Mouse (Mus musculus) lung, embryonic 16.5 days (tissue): ENCODE measurements around the gene Prph. TPM values are rescaled to one million over a fixed set of nuclear protein-coding genes. Genes with fewer than 3 reads are reported as not detected.

Experiments used
- ATAC-seq: fragments of 200-750 bp; cut with Nextera tagmentation; 2 replicates; pipeline ENCODE4 v1.8.0; 2017; ENCODE audit warnings: low read depth, mild to moderate bottlenecking, moderate library complexity
- H3K27ac ChIP-seq: fragments of 300-500 bp; sonication (generic); 2 replicates; pipeline ENCODE4 v1.5.1; 2014; ENCODE audit warnings: mild to moderate bottlenecking, control low read depth, low read length
- H3K27me3 ChIP-seq: fragments of 300-500 bp; sonication (generic); 2 replicates; pipeline ENCODE4 v1.6.1; 2014; ENCODE audit warnings: low read depth, low read length, mixed read lengths; ENCODE audit not compliant: control insufficient read depth, insufficient read depth
- H3K36me3 ChIP-seq: fragments of 300-500 bp; sonication (generic); 2 replicates; pipeline ENCODE4 v1.6.1; 2014; ENCODE audit warnings: low read length; ENCODE audit not compliant: control insufficient read depth, insufficient read depth
- H3K4me1 ChIP-seq: fragments of 300-500 bp; sonication (generic); replicated peaks from 2 replicates; pipeline ENCODE4 v1.6.1; 2014; ENCODE audit warnings: low read length, mixed read lengths; ENCODE audit not compliant: control insufficient read depth, insufficient read depth
- H3K4me2 ChIP-seq: fragments of 300-500 bp; sonication (generic); 2 replicates; pipeline ENCODE4 v1.6.1; 2014; ENCODE audit warnings: low read depth, low read length, control low read depth
- H3K4me3 ChIP-seq: fragments of 300-500 bp; sonication (generic); 2 replicates; pipeline ENCODE4 v1.5.1; 2014; ENCODE audit warnings: mild to moderate bottlenecking, low read length, control low read depth
- H3K9ac ChIP-seq: fragments of 300-500 bp; sonication (generic); 2 replicates; pipeline ENCODE4 v1.6.1; 2014; ENCODE audit warnings: low read length, control low read depth
- H3K9me3 ChIP-seq: fragments of 300-500 bp; sonication (generic); 2 replicates; pipeline ENCODE4 v1.6.1; 2016; ENCODE audit warnings: low read length; ENCODE audit not compliant: control insufficient read depth
- WGBS: fragments of 180-500 bp; shearing (Covaris S2); extraction: QIAGEN DNeasy Blood & Tissue Kit; methylation state at CpG from one replicate; pipeline ENCODE4 v1.1.7; 2014; 5-methylcytosine and 5-hydroxymethylcytosine counted together
- polyA plus RNA-seq: library from polyadenylated mRNA; unstranded; fragments of >200 nt; fragmentation: Nextera tagmentation; extraction: Ambion mirVana; gene quantifications from 2 replicates; pipeline ENCODE4 v1.2.1, GENCODE M21; 2015

The Prph gene
- polyA plus RNA-seq, 1 experiment from 2014 or later = 3.9 TPM

GRCm38 (mm10) chr15:99089069-99089468 lies 34.1 kb downstream of the Prph start:
- 13% methylated on average over 14 of the region's 14 CpGs for WGBS
- ATAC-seq = no peak
- Histone ChIP-seq H3K36me3 (no peaks in the 10 kb centered on the region), H3K27me3 (peaks cover 88% of the 10 kb centered on the region), H3K9me3 (no peaks in the 10 kb centered on the region), H3K27ac (no peak overlapping the region), H3K4me2 (no peak overlapping the region; the same call in 1 of the 2 replicates), H3K9ac (no peak overlapping the region), H3K4me3 (no peak overlapping the region), H3K4me1 (peaks cover 14% of the 10 kb centered on the region)

GRCm38 (mm10) chr15:99092870-99093269 lies 37.9 kb downstream of the Prph start, which contains the start of gene Dnajc22:
Dnajc22 (plus strand) TSS chr15:99093170.
- Histone ChIP-seq H3K9me3 (no peaks in the 10 kb centered on the region), H3K9ac (peak within 1 kb of the TSS; percentile 61), H3K4me2 (peak within 1 kb of the TSS; percentile 86), H3K4me1 (peaks cover 30% of the 10 kb centered on the region), H3K27me3 (peaks cover 93% of the 10 kb centered on the region), H3K4me3 (peak within 1 kb of the TSS; percentile 48), H3K27ac (no peak within 1 kb of the TSS), H3K36me3 (no peaks in the 10 kb centered on the region)
- ATAC-seq = no peak
- 43% methylated on average over 8 of the region's 8 CpGs for WGBS

- no peak overlapping the region for H3K27ac ChIP-seq
- H3K27me3 ChIP-seq = peaks cover 93% of the 10 kb centered on the region
- peak overlapping the region; percentile 86 for H3K4me2 ChIP-seq
- peaks cover 34% of the 10 kb centered on the region for H3K4me1 ChIP-seq
- H3K9ac ChIP-seq = peak overlapping the region; percentile 61
- peak overlapping the region; percentile 48 for H3K4me3 ChIP-seq
- peak; percentile 32; the same call in 1 of the 2 replicates for ATAC-seq
- no peaks in the 10 kb centered on the region for H3K36me3 ChIP-seq
- WGBS = 2% methylated on average over 56 of the region's 56 CpGs
- no peaks in the 10 kb centered on the region for H3K9me3 ChIP-seq
Observed at GRCm38 (mm10) chr15:99093291-99094258, 38.6 kb downstream of the Prph start.

GRCm38 (mm10) chr15:99094631-99095270 lies 39.8 kb downstream of the Prph start:
- Histone ChIP-seq H3K27me3 (peaks cover 91% of the 10 kb centered on the region), H3K9ac (no peak overlapping the region), H3K36me3 (no peaks in the 10 kb centered on the region), H3K4me3 (0 out of 2 replicates have a peak overlapping the region, but pooled peaks have one; percentile 1), H3K4me1 (peaks cover 39% of the 10 kb centered on the region), H3K4me2 (peak overlapping the region; percentile 4; the same call in 1 of the 2 replicates), H3K9me3 (no peaks in the 10 kb centered on the region), H3K27ac (no peak overlapping the region)
- ATAC-seq = 0 out of 2 replicates have a peak, but pooled peaks have one; percentile 20
- WGBS = under 1% methylated on average over 19 of the region's 27 CpGs

- no peak for ATAC-seq
- no peaks in the 10 kb centered on the region for H3K36me3 ChIP-seq
- no peak overlapping the region for H3K4me3 ChIP-seq
- H3K9me3 ChIP-seq = no peaks in the 10 kb centered on the region
- whole genome bisulfite sequencing = 7% methylated on average over 6 of the region's 6 CpGs
- no peak overlapping the region for H3K4me2 ChIP-seq
- peaks cover 39% of the 10 kb centered on the region for H3K4me1 ChIP-seq
- no peak overlapping the region for H3K9ac ChIP-seq
- H3K27ac ChIP-seq = no peak overlapping the region
- H3K27me3 ChIP-seq = peaks cover 85% of the 10 kb centered on the region
Observed at GRCm38 (mm10) chr15:99095356-99095755, 40.4 kb downstream of the Prph start.

GRCm38 (mm10) chr15:99096061-99096793 lies 41.3 kb downstream of the Prph start:
- Histone ChIP-seq H3K36me3 (no peaks in the 10 kb centered on the region), H3K4me3 (peak overlapping the region; percentile 43), H3K9ac (no peak overlapping the region), H3K4me2 (peak overlapping the region; percentile 67), H3K4me1 (peaks cover 39% of the 10 kb centered on the region), H3K27me3 (peaks cover 77% of the 10 kb centered on the region), H3K27ac (no peak overlapping the region), H3K9me3 (no peaks in the 10 kb centered on the region)
- ATAC-seq = no peak
- WGBS = 5% methylated on average over 24 of the region's 24 CpGs

GRCm38 (mm10) chr15:99096831-99097500 lies 42.0 kb downstream of the Prph start:
- 0% methylated on average over 45 of the region's 58 CpGs for WGBS
- Histone ChIP-seq H3K4me2 (peak overlapping the region; percentile 67), H3K9me3 (no peaks in the 10 kb centered on the region), H3K4me1 (peaks cover 39% of the 10 kb centered on the region), H3K27ac (no peak overlapping the region), H3K4me3 (peak overlapping the region; percentile 43), H3K36me3 (no peaks in the 10 kb centered on the region), H3K27me3 (peaks cover 71% of the 10 kb centered on the region), H3K9ac (peak overlapping the region; percentile 43; the same call in 1 of the 2 replicates)
- ATAC-seq = no peak

- H3K9ac ChIP-seq = peak overlapping the region; percentile 43
- no peak overlapping the region for H3K27ac ChIP-seq
- H3K4me1 ChIP-seq = peaks cover 39% of the 10 kb centered on the region
- H3K27me3 ChIP-seq = peaks cover 61% of the 10 kb centered on the region
- H3K4me3 ChIP-seq = peak overlapping the region; percentile 43
- 0 out of 2 replicates have a peak, but pooled peaks have one; percentile 18 for ATAC-seq
- peak overlapping the region; percentile 67 for H3K4me2 ChIP-seq
- H3K36me3 ChIP-seq = no peaks in the 10 kb centered on the region
- H3K9me3 ChIP-seq = no peaks in the 10 kb centered on the region
- 0% methylated on average over 39 of the region's 39 CpGs for WGBS
Observed at GRCm38 (mm10) chr15:99097840-99098492, 43.0 kb downstream of the Prph start.
